Mouse (Mus musculus): ENCODE measurements around the gene Syn3. TPM values are rescaled to one million over a fixed set of nuclear protein-coding genes. Genes with fewer than 3 reads are reported as not detected.

The Syn3 gene
- polyA plus RNA-seq, 1 experiment from 2014 or later = 7.4 TPM

DNA sequence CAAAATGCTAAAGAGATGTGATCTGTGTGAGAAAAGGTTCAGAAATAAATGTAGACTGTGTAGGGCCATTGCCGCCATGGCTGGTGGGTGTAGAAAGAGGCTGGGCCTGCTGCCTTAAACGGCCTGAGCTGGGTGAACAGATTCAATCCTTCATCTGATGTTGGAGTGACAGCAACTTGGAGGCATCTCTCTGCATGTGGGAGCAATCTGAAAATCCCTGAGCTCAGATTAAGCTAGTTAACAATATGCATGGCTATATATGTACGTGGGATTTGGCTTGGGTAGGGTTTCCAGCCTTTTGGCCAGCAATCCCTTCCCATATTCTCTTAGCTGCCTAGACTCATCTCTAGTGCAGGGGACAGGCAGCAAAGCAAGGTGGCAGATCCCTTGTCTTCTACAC lies 249.9 kb downstream of the Syn3 start:
- Histone ChIP-seq H3K4me3 (ENCODE audit: low read length) (no peak overlapping the region), H3K27me3 (ENCODE audit: insufficient read depth, low read length) (no peaks in the 10 kb centered on the region), H3K9me3 (ENCODE audit: low read length) (no peaks in the 10 kb centered on the region), H3K36me3 (ENCODE audit: insufficient read depth, low read length) (no peaks in the 10 kb centered on the region), H3K27ac (ENCODE audit: low read length) (no peak overlapping the region), H3K9ac (replicated peaks; ENCODE audit: low read length) (no peak overlapping the region), H3K4me2 (replicated peaks; ENCODE audit: low read depth, low read length) (no peak overlapping the region), H3K4me1 (ENCODE audit: insufficient read depth, low read length) (no peaks in the 10 kb centered on the region)
- 86% methylated on average over 3 of the region's 3 CpGs for WGBS
- no peak for ATAC-seq (ENCODE audit: low FRiP score, low TSS enrichment)

DNA sequence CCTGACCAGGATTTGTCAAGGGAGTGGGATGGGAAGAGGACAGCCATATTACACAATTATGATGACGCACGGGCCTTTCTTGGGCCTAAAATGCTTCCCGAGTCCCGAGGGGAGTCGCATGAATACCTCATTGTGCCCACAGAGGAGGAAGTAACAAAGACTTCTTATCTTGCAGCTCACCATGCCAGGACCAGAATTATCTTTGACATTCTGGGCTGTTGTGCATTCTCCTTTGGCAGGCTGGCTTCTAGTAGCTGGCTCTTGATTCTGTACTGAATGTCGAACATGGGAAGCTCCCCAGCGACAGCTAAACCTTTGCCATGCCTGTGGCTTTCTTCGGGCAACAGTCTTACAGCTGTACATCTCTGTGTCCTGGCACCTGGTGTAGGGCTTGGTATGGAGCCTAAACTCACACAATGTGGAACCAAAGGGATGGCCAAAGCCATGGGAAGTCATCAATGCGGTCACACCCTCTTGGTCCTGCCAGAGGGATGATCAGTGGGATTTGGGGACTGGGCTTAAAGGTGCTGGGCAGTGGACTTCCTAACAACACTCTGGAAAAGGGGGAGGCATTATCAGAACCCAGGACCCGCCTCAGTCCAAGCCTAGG lies 250.5 kb downstream of the Syn3 start:
- Histone ChIP-seq H3K9ac (replicated peaks; ENCODE audit: low read length) (no peak overlapping the region), H3K27ac (ENCODE audit: low read length) (no peak overlapping the region), H3K27me3 (ENCODE audit: insufficient read depth, low read length) (no peaks in the 10 kb centered on the region), H3K4me3 (ENCODE audit: low read length) (no peak overlapping the region), H3K36me3 (ENCODE audit: insufficient read depth, low read length) (no peaks in the 10 kb centered on the region), H3K4me2 (replicated peaks; ENCODE audit: low read depth, low read length) (no peak overlapping the region), H3K9me3 (ENCODE audit: low read length) (no peaks in the 10 kb centered on the region), H3K4me1 (ENCODE audit: insufficient read depth, low read length) (no peaks in the 10 kb centered on the region)
- no peak for ATAC-seq (ENCODE audit: low FRiP score, low TSS enrichment)
- WGBS = 87% methylated on average over 10 of the region's 10 CpGs

DNA sequence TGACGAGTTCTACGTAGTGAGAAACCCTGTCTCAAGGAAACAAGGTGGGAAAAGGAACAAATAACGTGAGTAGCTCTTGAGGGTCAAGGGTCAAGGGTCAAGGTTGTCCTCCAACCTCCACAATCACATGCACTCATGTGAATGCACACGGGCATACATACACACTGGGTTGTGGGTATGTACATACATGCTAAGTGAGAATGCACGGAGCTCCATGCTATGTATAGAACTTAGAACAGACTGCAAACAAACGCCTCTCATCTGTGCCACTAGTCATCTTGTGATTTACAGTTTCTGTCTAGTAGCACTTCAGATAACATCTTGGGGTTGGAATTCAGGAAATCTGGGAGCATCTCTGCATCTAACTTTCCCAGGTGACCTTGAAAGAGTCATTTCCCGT lies 253.3 kb downstream of the Syn3 start:
- 82% methylated on average over 7 of the region's 7 CpGs for WGBS
- ATAC-seq (ENCODE audit: low FRiP score, low TSS enrichment) = no peak
- no peaks in the 10 kb centered on the region for H3K9me3 ChIP-seq (ENCODE audit: low read length)
- H3K4me1 ChIP-seq (ENCODE audit: insufficient read depth, low read length) = no peaks in the 10 kb centered on the region
- no peak overlapping the region for H3K27ac ChIP-seq (ENCODE audit: low read length)
- no peak overlapping the region for H3K4me2 ChIP-seq (replicated peaks; ENCODE audit: low read depth, low read length)
- H3K4me3 ChIP-seq (ENCODE audit: low read length) = no peak overlapping the region
- no peak overlapping the region for H3K9ac ChIP-seq (replicated peaks; ENCODE audit: low read length)
- no peaks in the 10 kb centered on the region for H3K27me3 ChIP-seq (ENCODE audit: insufficient read depth, low read length)
- H3K36me3 ChIP-seq (ENCODE audit: insufficient read depth, low read length) = no peaks in the 10 kb centered on the region

DNA sequence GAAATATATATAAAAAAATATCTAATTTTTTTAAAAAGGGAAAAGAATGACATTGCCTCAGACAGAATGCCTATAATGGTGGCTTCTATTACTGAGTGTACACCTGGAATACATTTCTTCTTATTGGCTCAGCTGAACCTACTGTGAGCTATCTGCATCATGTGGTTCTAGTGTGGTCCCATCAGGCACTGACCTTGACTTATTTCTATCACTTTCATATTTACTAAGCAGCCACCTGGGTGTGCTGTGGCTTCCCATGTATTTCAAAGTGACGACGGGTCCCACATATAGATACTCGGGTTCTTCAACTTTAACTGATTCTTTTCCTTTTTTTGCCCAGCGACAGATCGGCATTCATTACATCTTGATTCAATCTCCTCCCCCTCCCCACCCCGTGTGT lies 255.2 kb downstream of the Syn3 start:
- Histone ChIP-seq H3K36me3 (ENCODE audit: insufficient read depth, low read length) (no peaks in the 10 kb centered on the region), H3K4me1 (ENCODE audit: insufficient read depth, low read length) (no peaks in the 10 kb centered on the region), H3K4me2 (replicated peaks; ENCODE audit: low read depth, low read length) (no peak overlapping the region), H3K9ac (replicated peaks; ENCODE audit: low read length) (no peak overlapping the region), H3K4me3 (ENCODE audit: low read length) (no peak overlapping the region), H3K9me3 (ENCODE audit: low read length) (no peaks in the 10 kb centered on the region), H3K27ac (ENCODE audit: low read length) (no peak overlapping the region), H3K27me3 (ENCODE audit: insufficient read depth, low read length) (no peaks in the 10 kb centered on the region)
- WGBS = 89% methylated on average over 6 of the region's 6 CpGs
- ATAC-seq (ENCODE audit: low FRiP score, low TSS enrichment) = no peak

DNA sequence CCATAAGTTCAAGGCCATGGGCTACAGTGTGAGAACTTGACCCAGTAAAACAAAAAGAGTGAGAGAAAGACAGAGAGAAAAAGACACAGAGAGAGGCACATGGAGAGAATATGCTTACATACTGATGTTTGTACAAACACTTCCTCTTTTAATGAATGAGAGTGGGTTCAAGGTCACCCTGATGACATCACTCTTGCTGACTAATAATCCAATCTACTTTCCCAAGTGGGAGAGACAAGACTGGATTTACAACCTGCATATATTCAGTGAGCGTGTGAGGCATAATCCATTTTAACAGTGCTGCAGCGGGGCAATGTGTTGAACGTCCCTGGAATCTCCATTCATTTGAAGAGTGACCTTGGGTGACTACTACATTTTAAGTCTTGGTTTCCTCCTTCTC lies 256.0 kb downstream of the Syn3 start:
- H3K27me3 ChIP-seq (ENCODE audit: insufficient read depth, low read length) = no peaks in the 10 kb centered on the region
- H3K9ac ChIP-seq (replicated peaks; ENCODE audit: low read length) = no peak overlapping the region
- H3K4me1 ChIP-seq (ENCODE audit: insufficient read depth, low read length) = no peaks in the 10 kb centered on the region
- no peak overlapping the region for H3K27ac ChIP-seq (ENCODE audit: low read length)
- ATAC-seq (ENCODE audit: low FRiP score, low TSS enrichment) = no peak
- no peaks in the 10 kb centered on the region for H3K9me3 ChIP-seq (ENCODE audit: low read length)
- H3K4me3 ChIP-seq (ENCODE audit: low read length) = no peak overlapping the region
- 68% methylated on average over 3 of the region's 3 CpGs for WGBS
- H3K4me2 ChIP-seq (replicated peaks; ENCODE audit: low read depth, low read length) = no peak overlapping the region
- no peaks in the 10 kb centered on the region for H3K36me3 ChIP-seq (ENCODE audit: insufficient read depth, low read length)

DNA sequence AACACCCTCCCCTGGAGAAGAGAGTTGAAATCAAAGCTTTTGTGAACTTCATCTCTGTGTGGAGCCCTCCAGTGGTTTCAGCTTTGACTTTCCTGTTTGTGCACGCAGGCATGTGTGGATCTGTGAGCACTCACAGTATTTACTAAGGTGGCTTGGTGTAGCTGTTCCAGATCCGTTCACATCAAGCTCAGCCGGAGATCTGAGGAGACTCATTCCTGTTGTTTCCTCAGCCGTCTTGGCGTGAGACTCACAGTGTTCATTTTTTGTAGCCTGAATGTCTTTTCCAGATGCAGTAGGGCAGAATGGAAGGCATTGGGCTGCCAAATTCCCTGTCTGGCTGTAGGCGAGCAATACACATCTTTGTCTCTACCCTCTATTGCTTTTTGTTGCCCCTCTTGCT lies 268.7 kb downstream of the Syn3 start:
- 88% methylated on average over 6 of the region's 6 CpGs for WGBS
- no peaks in the 10 kb centered on the region for H3K36me3 ChIP-seq (ENCODE audit: insufficient read depth, low read length)

DNA sequence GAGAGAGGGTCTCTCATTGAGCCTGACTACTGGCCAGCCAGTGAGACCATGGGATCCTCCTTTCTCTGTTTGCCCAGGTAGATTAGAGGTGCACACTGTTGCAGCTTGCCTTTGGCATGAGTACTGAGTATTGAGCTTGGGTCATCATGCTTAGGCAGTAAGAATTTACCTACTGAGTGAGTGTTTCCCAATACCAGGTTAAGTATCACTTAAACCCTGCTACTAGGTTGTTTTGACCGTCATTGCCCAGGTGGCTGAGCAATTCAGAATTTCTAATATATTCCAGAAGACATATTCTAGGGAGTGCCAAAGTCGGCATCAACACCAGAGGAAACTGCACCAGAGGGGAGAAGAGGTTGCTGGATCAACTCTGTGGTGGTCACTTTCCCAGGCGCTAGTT lies 273.2 kb downstream of the Syn3 start:
- Histone ChIP-seq H3K9me3 (ENCODE audit: low read length) (no peaks in the 10 kb centered on the region), H3K27me3 (ENCODE audit: insufficient read depth, low read length) (no peaks in the 10 kb centered on the region), H3K4me1 (ENCODE audit: insufficient read depth, low read length) (no peaks in the 10 kb centered on the region), H3K4me3 (ENCODE audit: low read length) (no peak overlapping the region), H3K27ac (ENCODE audit: low read length) (no peak overlapping the region), H3K9ac (replicated peaks; ENCODE audit: low read length) (no peak overlapping the region), H3K36me3 (ENCODE audit: insufficient read depth, low read length) (no peaks in the 10 kb centered on the region), H3K4me2 (replicated peaks; ENCODE audit: low read depth, low read length) (no peak overlapping the region)
- no peak for ATAC-seq (ENCODE audit: low FRiP score, low TSS enrichment)
- 89% methylated on average over 3 of the region's 3 CpGs for WGBS

More for the DNA sequence above, 268.7 kb downstream of the Syn3 start:
- no peak overlapping the region for H3K9ac ChIP-seq (replicated peaks; ENCODE audit: low read length)
- no peaks in the 10 kb centered on the region for H3K27me3 ChIP-seq (ENCODE audit: insufficient read depth, low read length)
- H3K4me2 ChIP-seq (replicated peaks; ENCODE audit: low read depth, low read length) = no peak overlapping the region
- H3K27ac ChIP-seq (ENCODE audit: low read length) = no peak overlapping the region
- no peaks in the 10 kb centered on the region for H3K9me3 ChIP-seq (ENCODE audit: low read length)
- H3K4me3 ChIP-seq (ENCODE audit: low read length) = no peak overlapping the region
- H3K4me1 ChIP-seq (ENCODE audit: insufficient read depth, low read length) = no peaks in the 10 kb centered on the region
- ATAC-seq (ENCODE audit: low FRiP score, low TSS enrichment) = no peak

DNA sequence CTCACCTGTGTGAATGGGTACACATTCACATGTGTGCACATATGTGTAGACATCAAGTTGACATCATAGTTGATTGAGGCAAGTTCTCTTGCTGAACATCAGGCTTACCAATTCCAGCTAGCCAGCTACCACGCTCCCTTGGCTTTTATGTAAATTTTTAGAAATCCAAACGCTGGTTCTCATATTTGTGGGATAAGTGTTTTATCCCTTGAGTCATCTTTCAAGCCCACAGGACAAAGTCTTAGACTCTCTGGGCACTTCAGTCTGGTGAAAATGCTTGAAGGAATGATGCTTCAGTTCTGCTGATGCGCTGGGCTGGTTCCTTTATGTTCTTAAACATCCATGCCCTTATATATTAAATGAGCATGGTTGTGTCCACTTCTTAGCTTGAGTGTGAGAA lies 279.7 kb downstream of the Syn3 start:
- Histone ChIP-seq H3K4me1 (ENCODE audit: insufficient read depth, low read length) (no peaks in the 10 kb centered on the region), H3K27me3 (ENCODE audit: insufficient read depth, low read length) (no peaks in the 10 kb centered on the region), H3K9me3 (ENCODE audit: low read length) (no peaks in the 10 kb centered on the region), H3K9ac (replicated peaks; ENCODE audit: low read length) (no peak overlapping the region), H3K4me2 (replicated peaks; ENCODE audit: low read depth, low read length) (no peak overlapping the region), H3K4me3 (ENCODE audit: low read length) (no peak overlapping the region), H3K27ac (ENCODE audit: low read length) (no peak overlapping the region), H3K36me3 (ENCODE audit: insufficient read depth, low read length) (no peaks in the 10 kb centered on the region)
- no peak for ATAC-seq (ENCODE audit: low FRiP score, low TSS enrichment)
- 89% methylated on average over 3 of the region's 3 CpGs for WGBS

DNA sequence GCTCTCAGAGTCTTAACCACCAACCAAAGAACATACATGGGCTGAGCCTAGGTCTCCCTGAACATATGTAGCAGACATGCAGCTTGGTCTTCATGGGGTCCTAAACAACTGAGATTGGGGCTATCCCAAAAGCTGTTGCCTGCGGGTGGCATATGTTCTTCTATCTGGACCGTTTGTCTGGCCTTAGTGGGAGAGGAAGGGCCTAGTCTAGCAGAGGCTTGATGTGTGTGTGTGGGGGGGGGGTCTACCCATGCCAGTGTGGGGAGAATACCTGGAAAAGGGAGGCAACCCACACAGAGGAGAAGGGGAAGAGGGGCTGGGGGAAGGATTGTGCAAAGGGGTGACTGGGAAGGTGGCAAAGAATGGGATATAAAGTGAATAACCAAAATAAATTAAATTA lies 281.9 kb downstream of the Syn3 start:
- H3K27ac ChIP-seq (ENCODE audit: low read length) = no peak overlapping the region
- H3K36me3 ChIP-seq (ENCODE audit: insufficient read depth, low read length) = no peaks in the 10 kb centered on the region
- no peak for ATAC-seq (ENCODE audit: low FRiP score, low TSS enrichment)
- no peak overlapping the region for H3K4me2 ChIP-seq (replicated peaks; ENCODE audit: low read depth, low read length)
- 67% methylated on average over 2 of the region's 2 CpGs for WGBS
- H3K9ac ChIP-seq (replicated peaks; ENCODE audit: low read length) = no peak overlapping the region
- no peaks in the 10 kb centered on the region for H3K9me3 ChIP-seq (ENCODE audit: low read length)
- H3K27me3 ChIP-seq (ENCODE audit: insufficient read depth, low read length) = no peaks in the 10 kb centered on the region
- no peak overlapping the region for H3K4me3 ChIP-seq (ENCODE audit: low read length)
- H3K4me1 ChIP-seq (ENCODE audit: insufficient read depth, low read length) = no peaks in the 10 kb centered on the region

DNA sequence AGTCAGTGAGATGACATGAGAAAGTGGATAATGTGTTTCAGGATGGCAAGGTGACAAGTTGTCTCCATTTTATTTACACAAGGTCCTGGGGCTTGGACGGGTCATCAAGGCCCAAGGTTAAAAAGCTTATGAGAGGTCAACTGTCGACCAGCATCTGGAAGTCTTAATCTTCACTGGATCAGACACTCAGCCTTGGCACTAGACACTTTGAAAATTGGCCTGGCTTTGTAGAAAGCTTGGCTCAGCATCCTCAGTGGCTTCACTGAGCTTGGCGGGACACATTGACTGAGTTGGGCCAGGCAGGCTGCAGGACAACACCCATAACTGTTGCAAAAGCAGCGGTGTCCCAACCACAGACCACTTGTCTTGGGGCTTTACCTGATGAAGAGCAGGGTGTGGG lies 286.6 kb downstream of the Syn3 start:
- Histone ChIP-seq H3K27me3 (ENCODE audit: insufficient read depth, low read length) (no peaks in the 10 kb centered on the region), H3K4me1 (ENCODE audit: insufficient read depth, low read length) (no peaks in the 10 kb centered on the region), H3K27ac (ENCODE audit: low read length) (no peak overlapping the region), H3K4me2 (replicated peaks; ENCODE audit: low read depth, low read length) (no peak overlapping the region), H3K36me3 (ENCODE audit: insufficient read depth, low read length) (no peaks in the 10 kb centered on the region), H3K9ac (replicated peaks; ENCODE audit: low read length) (no peak overlapping the region), H3K4me3 (ENCODE audit: low read length) (no peak overlapping the region), H3K9me3 (ENCODE audit: low read length) (no peaks in the 10 kb centered on the region)
- 66% methylated on average over 4 of the region's 4 CpGs for WGBS
- ATAC-seq (ENCODE audit: low FRiP score, low TSS enrichment) = no peak
